9 mouse cellular contexts compared by ENCODE assay signal in the genomic region with DNA sequence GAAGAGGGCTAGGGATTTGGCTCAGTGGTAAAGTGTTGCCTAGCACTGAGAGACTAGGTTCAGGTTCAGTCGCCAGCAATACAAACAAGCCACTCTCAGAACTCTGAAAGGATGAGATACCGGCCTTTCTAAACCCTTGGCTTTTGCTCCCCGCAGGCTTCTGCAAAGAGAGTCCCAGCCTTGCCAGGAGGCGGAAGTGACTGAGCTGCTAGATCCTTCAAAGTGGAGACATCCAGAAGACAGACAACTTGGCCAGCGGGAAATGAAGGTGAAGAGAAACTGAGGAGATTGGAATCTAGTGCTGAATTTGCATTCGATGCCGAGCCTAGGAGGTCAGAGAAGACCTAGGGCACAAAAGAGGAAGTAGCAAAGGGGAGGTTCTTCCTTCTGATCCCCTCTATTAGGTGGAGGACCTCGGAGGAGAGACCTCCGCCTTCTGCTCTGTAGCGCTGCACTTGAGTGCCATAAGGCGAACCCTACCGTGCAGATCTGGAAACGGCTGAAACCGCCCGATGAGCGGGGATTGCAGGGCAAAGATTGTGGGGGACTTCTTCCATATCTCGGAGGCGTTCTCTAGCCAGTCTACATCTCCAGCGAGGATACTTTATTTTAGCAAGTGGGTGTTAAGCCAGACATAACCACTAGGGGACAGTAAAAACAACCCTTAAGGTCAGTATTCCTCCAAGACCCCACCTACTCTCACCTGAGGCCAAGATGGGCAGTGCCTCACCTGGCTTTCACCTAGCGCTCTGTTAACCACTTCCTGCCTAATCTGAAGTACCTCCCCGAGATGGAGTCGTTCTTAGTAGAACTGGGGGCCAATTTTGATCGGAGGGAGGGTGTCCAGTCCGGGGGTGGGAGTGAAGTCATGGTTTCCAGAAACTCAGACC. TPM values are rescaled to one million over a fixed set of nuclear protein-coding genes. Genes with fewer than 3 reads are reported as not detected.
A peak's percentile ranks its signal among the peaks of the same experiment; 100 is the strongest.
DNase-seq lines count a peak whose midpoint lies in the region; ATAC-seq and TF ChIP-seq lines count a peak whose summit lies in the region.
"Had no signal": no experiment of that assay in that cellular context is flagged by ENCODE, and none has a peak within 500 bp of the region (broad histone marks: within the 10 kb centered on the region; RNA-seq: fewer than 3 reads in every experiment).

No protein-coding gene starts in this region.

- H3K27me3 ChIP-seq in G1E (ENCODE audit: insufficient read depth, low read length): peaks cover 56% of the 10 kb centered on the region
- no peaks in the 10 kb centered on the region for H3K27me3 ChIP-seq in heart, embryonic 14.5 days (ENCODE audit: control insufficient read depth, insufficient read depth, low read length)
- no peaks in the 10 kb centered on the region for H3K27me3 ChIP-seq in kidney, postnatal 0 days (ENCODE audit: insufficient read depth, low read length)
- no peaks in the 10 kb centered on the region for H3K27me3 ChIP-seq in stomach, embryonic 15.5 days (replicated peaks)
- H3K27me3 ChIP-seq: Patski had no signal

- 5% methylated on average over 24 of the region's 24 CpGs for WGBS in heart, embryonic 14.5 days
- 6% methylated on average over 24 of the region's 24 CpGs for WGBS in kidney, postnatal 0 days
- WGBS in stomach, embryonic 15.5 days: 7% methylated on average over 24 of the region's 24 CpGs

- H3K4me3 ChIP-seq in G1E (ENCODE audit: low read depth, low read length): no peak overlapping the region
- H3K4me3 ChIP-seq in heart, embryonic 14.5 days (ENCODE audit: control insufficient read depth in 1 of 2, insufficient read depth in 1 of 2, low read depth in 1 of 2, low read length in 2 of 2): peak overlapping the region; percentile 63 to 66
- peak overlapping the region; percentile 80 for H3K4me3 ChIP-seq in kidney, postnatal 0 days (replicated peaks; ENCODE audit: low read depth, low read length)
- H3K4me3 ChIP-seq in stomach, embryonic 15.5 days (replicated peaks): peak overlapping the region; percentile 74

- peak; percentile 56 for DNase-seq in adrenal gland, postnatal 10 days
- DNase-seq in adrenal gland, postnatal 25 days: no peak
- no peak for DNase-seq in G1E (ENCODE audit: low spot score)
- peak; percentile 89 for DNase-seq in embryo, embryonic 10.5 days (ENCODE audit: low spot score)
- DNase-seq in kidney, postnatal 0 days (ENCODE audit: low spot score): peak; percentile 90

- H3K9ac ChIP-seq in heart, embryonic 14.5 days (ENCODE audit: low read length): peak overlapping the region; percentile 89
- H3K9ac ChIP-seq in kidney, postnatal 0 days (ENCODE audit: low read depth, low read length): peak overlapping the region; percentile 75
- no peak overlapping the region for H3K9ac ChIP-seq in stomach, embryonic 15.5 days

- peak; percentile 75 for TF ChIP-seq CTCF in G1E (IDR thresholded peaks at IDR 0.05; ENCODE audit: low read depth, low read length)
- TF ChIP-seq CTCF in kidney, postnatal 0 days (IDR thresholded peaks at IDR 0.05; ENCODE audit: low read depth): peak; percentile 94

- H3K27ac ChIP-seq in heart, embryonic 14.5 days (replicated peaks in 1 of 2; ENCODE audit: control insufficient read depth in 1 of 2, insufficient read depth in 1 of 2, low read depth in 2 of 2, low read length in 2 of 2): peak overlapping the region; percentile 81 to 98
- H3K27ac ChIP-seq in kidney, postnatal 0 days: peak overlapping the region; percentile 97
- H3K27ac ChIP-seq in stomach, embryonic 15.5 days: peak overlapping the region; percentile 99

- 0 out of 2 replicates have a peak, but pooled peaks have one; percentile 22 for ATAC-seq in G1E (ENCODE audit: extremely low read depth, insufficient number of reproducible peaks, low FRiP score, poor library complexity, severe bottlenecking)
- ATAC-seq in heart, embryonic 14.5 days (ENCODE audit: insufficient number of reproducible peaks, insufficient read depth, low FRiP score, low read depth): no peak
- ATAC-seq in kidney, postnatal 0 days (replicated peaks; ENCODE audit: low FRiP score, low read depth): peak; percentile 8; the same call in 1 of the 2 replicates
- peak; percentile 56 for ATAC-seq in megakaryocyte, adult 5-6 weeks (ENCODE audit: poor library complexity, severe bottlenecking)
- no peak; the same call in 1 of the 2 replicates for ATAC-seq in stomach, embryonic 15.5 days (ENCODE audit: insufficient read depth, low FRiP score, low read depth)
- ATAC-seq: Patski had no signal

- H3K36me3 ChIP-seq in G1E (replicated peaks): no peaks in the 10 kb centered on the region
- H3K36me3 ChIP-seq in heart, embryonic 14.5 days (ENCODE audit: control insufficient read depth, insufficient read depth, low read length): no peaks in the 10 kb centered on the region
- no peaks in the 10 kb centered on the region for H3K36me3 ChIP-seq in kidney, postnatal 0 days (ENCODE audit: insufficient read depth, low read length)
- H3K36me3 ChIP-seq in stomach, embryonic 15.5 days: no peaks in the 10 kb centered on the region

- peak overlapping the region; percentile 99 for H3K4me2 ChIP-seq in heart, embryonic 14.5 days (ENCODE audit: low read length)
- peak overlapping the region; percentile 98 for H3K4me2 ChIP-seq in kidney, postnatal 0 days (ENCODE audit: low read length)
- peak overlapping the region; percentile 90 for H3K4me2 ChIP-seq in stomach, embryonic 15.5 days

- no peaks in the 10 kb centered on the region for H3K9me3 ChIP-seq in G1E (replicated peaks)
- H3K9me3 ChIP-seq in heart, embryonic 14.5 days (ENCODE audit: control insufficient read depth, low read length): no peaks in the 10 kb centered on the region
- H3K9me3 ChIP-seq in kidney, postnatal 0 days (replicated peaks; ENCODE audit: low read length): no peaks in the 10 kb centered on the region
- H3K9me3 ChIP-seq in stomach, embryonic 15.5 days: no peaks in the 10 kb centered on the region

- peaks cover 26% of the 10 kb centered on the region for H3K4me1 ChIP-seq in G1E (ENCODE audit: insufficient read depth, low read depth, low read length)
- H3K4me1 ChIP-seq in heart, embryonic 14.5 days (ENCODE audit: control insufficient read depth in 2 of 2, insufficient read depth in 2 of 2, low read length in 2 of 2): peaks cover 6 to 33% of the 10 kb centered on the region in 2 experiments
- peaks cover 5% of the 10 kb centered on the region; the same call in 1 of the 2 replicates for H3K4me1 ChIP-seq in kidney, postnatal 0 days (replicated peaks; ENCODE audit: insufficient read depth, low read length)
- H3K4me1 ChIP-seq in stomach, embryonic 15.5 days: peaks cover 15% of the 10 kb centered on the region; the same call in 1 of the 2 replicates

RNA-seq across cellular contexts. Expression of gene Bcl9l, which starts 5.0 kb away (rescaled TPM):
- 10 to 100 TPM; 64.6 to 72.6 TPM for total RNA-seq in adrenal gland, postnatal 10 days (2021)
- 56.0 and 82.0 TPM in 2 replicates for total RNA-seq in adrenal gland, postnatal 25 days (2021)
- 0.15 TPM in 1 of 2 replicates, not detected in the other for total RNA-seq in G1E (2014; fragmentation: Nextera tagmentation)
- 0.16 and 0.17 TPM in 2 replicates for total RNA-seq in G1E (2017)
- polyA plus RNA-seq in G1E (2012): 0.09 and 0.14 TPM in 2 replicates
- 12.1 and 12.5 TPM in 2 replicates for polyA plus RNA-seq in heart, embryonic 14.5 days (2014; fragmentation: Nextera tagmentation; extraction: Ambion mirVana)
- polyA plus RNA-seq in kidney, postnatal 0 days (2015; fragmentation: Nextera tagmentation; extraction: Ambion mirVana): 8.7 and 9.1 TPM in 2 replicates
- total RNA-seq in megakaryocyte, adult 5-6 weeks (2015): 6.0 TPM in 2 replicates
- total RNA-seq in megakaryocyte, adult 5-6 weeks (2017): 2.6 and 3.0 TPM in 2 replicates
- polyA plus RNA-seq in stomach, embryonic 15.5 days (2015; fragmentation: Nextera tagmentation; extraction: Ambion mirVana): 12.0 and 12.1 TPM in 2 replicates

RNA-seq across cellular contexts. Expression of gene Upk2, which starts 22.8 kb away (rescaled TPM):
- not detected for total RNA-seq in adrenal gland, postnatal 10 days (2021)
- total RNA-seq in adrenal gland, postnatal 25 days (2021): not detected in 2 replicates
- not detected in 2 replicates for total RNA-seq in G1E (2014; fragmentation: Nextera tagmentation)
- total RNA-seq in G1E (2017): not detected in 2 replicates
- polyA plus RNA-seq in G1E (2012): not detected in 2 replicates
- not detected in 2 replicates for polyA plus RNA-seq in heart, embryonic 14.5 days (2014; fragmentation: Nextera tagmentation; extraction: Ambion mirVana)
- 19.9 and 27.8 TPM in 2 replicates for polyA plus RNA-seq in kidney, postnatal 0 days (2015; fragmentation: Nextera tagmentation; extraction: Ambion mirVana)
- total RNA-seq in megakaryocyte, adult 5-6 weeks (2015): not detected in 2 replicates
- not detected in 2 replicates for total RNA-seq in megakaryocyte, adult 5-6 weeks (2017)
- polyA plus RNA-seq in stomach, embryonic 15.5 days (2015; fragmentation: Nextera tagmentation; extraction: Ambion mirVana): 18.2 and 26.2 TPM in 2 replicates
- polyA plus RNA-seq: Patski had no signal

RNA-seq across cellular contexts. Expression of gene Foxr1, which starts 36.6 kb away (rescaled TPM):
- total RNA-seq in adrenal gland, postnatal 10 days (2021): not detected
- total RNA-seq in adrenal gland, postnatal 25 days (2021): not detected in 2 replicates
- total RNA-seq in G1E (2014; fragmentation: Nextera tagmentation): not detected in 2 replicates
- 0.11 TPM in 1 of 2 replicates, not detected in the other for total RNA-seq in G1E (2017)
- not detected in 2 replicates for polyA plus RNA-seq in G1E (2012)
- polyA plus RNA-seq in heart, embryonic 14.5 days (2014; fragmentation: Nextera tagmentation; extraction: Ambion mirVana): not detected in 2 replicates
- polyA plus RNA-seq in kidney, postnatal 0 days (2015; fragmentation: Nextera tagmentation; extraction: Ambion mirVana): not detected in 2 replicates
- total RNA-seq in megakaryocyte, adult 5-6 weeks (2015): not detected in 2 replicates
- not detected in 2 replicates for total RNA-seq in megakaryocyte, adult 5-6 weeks (2017)
- not detected in 2 replicates for polyA plus RNA-seq in stomach, embryonic 15.5 days (2015; fragmentation: Nextera tagmentation; extraction: Ambion mirVana)
- polyA plus RNA-seq: Patski had no signal

RNA-seq across cellular contexts. Expression of gene Ccdc84, which starts 59.2 kb away (rescaled TPM):
- 10 to 100 TPM; 15.4 to 20.7 TPM for total RNA-seq in adrenal gland, postnatal 10 days (2021)
- total RNA-seq in adrenal gland, postnatal 25 days (2021): 20.4 and 21.9 TPM in 2 replicates
- total RNA-seq in G1E (2014; fragmentation: Nextera tagmentation) (32.2 and 34.4 TPM in 2 replicates), G1E (2017) (23.7 and 25.1 TPM in 2 replicates)
- 10.2 and 10.4 TPM in 2 replicates for polyA plus RNA-seq in G1E (2012)
- 19.5 and 20.9 TPM in 2 replicates for polyA plus RNA-seq in heart, embryonic 14.5 days (2014; fragmentation: Nextera tagmentation; extraction: Ambion mirVana)
- 25.5 and 29.2 TPM in 2 replicates for polyA plus RNA-seq in kidney, postnatal 0 days (2015; fragmentation: Nextera tagmentation; extraction: Ambion mirVana)
- 24.5 TPM in 2 replicates for total RNA-seq in megakaryocyte, adult 5-6 weeks (2015)
- 19.8 and 27.1 TPM in 2 replicates for total RNA-seq in megakaryocyte, adult 5-6 weeks (2017)
- 27.4 and 27.9 TPM in 2 replicates for polyA plus RNA-seq in stomach, embryonic 15.5 days (2015; fragmentation: Nextera tagmentation; extraction: Ambion mirVana)

Comparison
In these comparisons a context has a peak if more than half of its experiments do, and no peak if none do; other contexts are left out.
1. DNase-seq: peak in adrenal gland, postnatal 10 days (single experiment), embryo, embryonic 10.5 days (single experiment) and kidney, postnatal 0 days (single experiment); none in adrenal gland, postnatal 25 days (single experiment) and G1E (single experiment).
2. ATAC-seq: peak in G1E (single experiment), kidney, postnatal 0 days (single experiment) and megakaryocyte, adult 5-6 weeks (single experiment); none in heart, embryonic 14.5 days (single experiment) and stomach, embryonic 15.5 days (single experiment).
3. Peak in every context shown above with its lines, with median percentiles within 50 percentile points of each other: H3K27ac ChIP-seq and H3K4me2 ChIP-seq.